Mouse (Mus musculus): ENCODE data around the gene Klk1b5. TPM values are rescaled to one million over a fixed set of nuclear protein-coding genes. Genes with fewer than 3 reads are reported as not detected.

Klk1b5 gene
- not detected in 2 replicates for polyA plus RNA-seq (2015; fragmentation: Nextera tagmentation; extraction: Ambion mirVana)

GRCm38 (mm10) chr7:44215645-44216044, at the start of gene Klk1b5:
Klk1b5 (plus strand) TSS chr7:44215945.

GRCm38 (mm10) chr7:44187936-44188335, 27.8 kb upstream of the Klk1b5 start, which contains the start of gene Klk1b24:
Klk1b24 (plus strand) TSS chr7:44188236.

GRCm38 (mm10) chr7:44197891-44198290, 17.9 kb upstream of the Klk1b5 start, which contains the start of gene Klk1b3:
Klk1b3 (plus strand) TSS chr7:44198191.

GRCm38 (mm10) chr7:44207135-44207534, 8.6 kb upstream of the Klk1b5 start, which contains the start of gene Klk1b4:
Klk1b4 (plus strand) TSS chr7:44207435.

GRCm38 (mm10) chr7:44225076-44225475, 9.3 kb downstream of the Klk1b5 start, which contains the start of gene Klk1:
Klk1 (plus strand) TSS chr7:44225360.

GRCm38 (mm10) chr7:44235909-44236308, 20.2 kb downstream of the Klk1b5 start, which contains the start of gene Gm36864:
Gm36864 (plus strand) TSS chr7:44236177.

GRCm38 (mm10) chr7:44246055-44246983, 30.6 kb downstream of the Klk1b5 start, which contains the start of the genes 1700028J19Rik and 2410002F23Rik:
1700028J19Rik (minus strand) TSS chr7:44246695.
2410002F23Rik (plus strand) TSS chr7:44246722.

GRCm38 (mm10) chr7:44257278-44257677, 41.5 kb downstream of the Klk1b5 start, which contains the start of gene Acp4:
Acp4 (minus strand) TSS chr7:44257378.

GRCm38 (mm10) chr7:44261147-44261546, 45.4 kb downstream of the Klk1b5 start, which contains the start of gene Gm15517:
Gm15517 (plus strand) TSS chr7:44261447.

Other genes starting within 250 kb of the Klk1b5 start
- gene Klk1b1, start 249.2 kb upstream of the Klk1b5 start, polyA plus RNA-seq (2015; fragmentation: Nextera tagmentation; extraction: Ambion mirVana), result not detected in 2 replicates
- gene Klk1b9, start 239.9 kb upstream of the Klk1b5 start, polyA plus RNA-seq (2015; fragmentation: Nextera tagmentation; extraction: Ambion mirVana), result not detected in 2 replicates
- not detected in 2 replicates for gene Klk1b11, start 220.1 kb upstream of the Klk1b5 start, polyA plus RNA-seq (2015; fragmentation: Nextera tagmentation; extraction: Ambion mirVana)
- gene Klk1b26, start 203.8 kb upstream of the Klk1b5 start, polyA plus RNA-seq (2015; fragmentation: Nextera tagmentation; extraction: Ambion mirVana), result not detected in 2 replicates
- not detected in 2 replicates for gene Klk1b27, start 163.7 kb upstream of the Klk1b5 start, polyA plus RNA-seq (2015; fragmentation: Nextera tagmentation; extraction: Ambion mirVana)
- not detected in 2 replicates for gene Klk1b21, start 113.6 kb upstream of the Klk1b5 start, polyA plus RNA-seq (2015; fragmentation: Nextera tagmentation; extraction: Ambion mirVana)
- gene Klk1b22, start 103.3 kb upstream of the Klk1b5 start, polyA plus RNA-seq (2015; fragmentation: Nextera tagmentation; extraction: Ambion mirVana), result not detected in 2 replicates
- gene Klk1b16, start 79.2 kb upstream of the Klk1b5 start, polyA plus RNA-seq (2015; fragmentation: Nextera tagmentation; extraction: Ambion mirVana), result not detected in 2 replicates
- gene Klk1b24, start 27.7 kb upstream of the Klk1b5 start, polyA plus RNA-seq (2015; fragmentation: Nextera tagmentation; extraction: Ambion mirVana), result not detected in 2 replicates
- not detected in 2 replicates for gene Klk1b3, start 17.8 kb upstream of the Klk1b5 start, polyA plus RNA-seq (2015; fragmentation: Nextera tagmentation; extraction: Ambion mirVana)
- not detected in 2 replicates for gene Klk1b4, start 8.5 kb upstream of the Klk1b5 start, polyA plus RNA-seq (2015; fragmentation: Nextera tagmentation; extraction: Ambion mirVana)
- gene Klk1, start 9.4 kb downstream of the Klk1b5 start, polyA plus RNA-seq (2015; fragmentation: Nextera tagmentation; extraction: Ambion mirVana), result 3.1 and 6.4 TPM in 2 replicates
- not detected in 2 replicates for gene Gm36864, start 20.2 kb downstream of the Klk1b5 start, polyA plus RNA-seq (2015; fragmentation: Nextera tagmentation; extraction: Ambion mirVana)
- gene 1700028J19Rik, start 30.8 kb downstream of the Klk1b5 start, polyA plus RNA-seq (2015; fragmentation: Nextera tagmentation; extraction: Ambion mirVana), result 0.97 and 1.3 TPM in 2 replicates
- gene 2410002F23Rik, start 30.8 kb downstream of the Klk1b5 start, polyA plus RNA-seq (2015; fragmentation: Nextera tagmentation; extraction: Ambion mirVana), result 47.8 and 54.6 TPM in 2 replicates
- not detected in 2 replicates for gene Acp4, start 41.4 kb downstream of the Klk1b5 start, polyA plus RNA-seq (2015; fragmentation: Nextera tagmentation; extraction: Ambion mirVana)
- gene Gm15517, start 45.5 kb downstream of the Klk1b5 start, polyA plus RNA-seq (2015; fragmentation: Nextera tagmentation; extraction: Ambion mirVana), result not detected in 2 replicates
- gene Clec11a, start 91.0 kb downstream of the Klk1b5 start, polyA plus RNA-seq (2015; fragmentation: Nextera tagmentation; extraction: Ambion mirVana), result 2.0 and 3.4 TPM in 2 replicates
- gene Shank1, start 94.3 kb downstream of the Klk1b5 start, polyA plus RNA-seq (2015; fragmentation: Nextera tagmentation; extraction: Ambion mirVana), result 0.16 and 0.18 TPM in 2 replicates
- gene Syt3, start 168.2 kb downstream of the Klk1b5 start, polyA plus RNA-seq (2015; fragmentation: Nextera tagmentation; extraction: Ambion mirVana), result 0.12 and 0.17 TPM in 2 replicates
- gene 1700008O03Rik, start 169.9 kb downstream of the Klk1b5 start, polyA plus RNA-seq (2015; fragmentation: Nextera tagmentation; extraction: Ambion mirVana), result 0.18 and 0.63 TPM in 2 replicates
- 0.06 and 0.17 TPM in 2 replicates for gene Lrrc4b, start 213.1 kb downstream of the Klk1b5 start, polyA plus RNA-seq (2015; fragmentation: Nextera tagmentation; extraction: Ambion mirVana)
- not detected in 2 replicates for gene Aspdh, start 249.4 kb downstream of the Klk1b5 start, polyA plus RNA-seq (2015; fragmentation: Nextera tagmentation; extraction: Ambion mirVana)

All from spleen, postnatal 0 days (tissue).